Mouse (Mus musculus) heart, embryonic 12.5 days (tissue): ENCODE data around the gene Npas3. TPM values are rescaled to one million over a fixed set of nuclear protein-coding genes. Genes with fewer than 3 reads are reported as not detected.

Source experiments
- ATAC-seq: fragments of 200-750 bp; cut with Nextera tagmentation; 2 replicates; pipeline ENCODE4 v1.8.0; 2017; ENCODE audit warnings: moderate TSS enrichment, moderate library complexity; ENCODE audit not compliant: insufficient number of reproducible peaks, low FRiP score
- H3K27ac ChIP-seq: fragments of 300-500 bp; sonication (generic); 2 replicates; pipeline ENCODE4 v1.5.1; 2016; ENCODE audit warnings: mild to moderate bottlenecking, moderate library complexity; ENCODE audit not compliant: poor library complexity, severe bottlenecking
- H3K27me3 ChIP-seq: fragments of 300-500 bp; sonication (generic); replicated peaks from 2 replicates; pipeline ENCODE4 v1.6.1; 2016; ENCODE audit warnings: mild to moderate bottlenecking, moderate library complexity
- H3K36me3 ChIP-seq: fragments of 300-500 bp; sonication (generic); 2 replicates; pipeline ENCODE4 v1.6.1; 2016; ENCODE audit warnings: mild to moderate bottlenecking, moderate library complexity
- H3K4me1 ChIP-seq: fragments of 300-500 bp; sonication (generic); replicated peaks from 2 replicates; pipeline ENCODE4 v1.6.1; 2016; ENCODE audit warnings: mild to moderate bottlenecking
- H3K4me2 ChIP-seq: fragments of 300-500 bp; sonication (generic); 2 replicates; pipeline ENCODE4 v1.6.1; 2016; ENCODE audit warnings: mild to moderate bottlenecking, moderate library complexity
- H3K4me3 ChIP-seq: fragments of 300-500 bp; sonication (generic); 2 replicates; pipeline ENCODE4 v1.5.1; 2016; ENCODE audit warnings: mild to moderate bottlenecking
- H3K9ac ChIP-seq: fragments of 300-500 bp; sonication (generic); 2 replicates; pipeline ENCODE4 v1.6.1; 2016; ENCODE audit warnings: mild to moderate bottlenecking, moderate library complexity
- H3K9me3 ChIP-seq: fragments of 300-500 bp; sonication (generic); replicated peaks from 2 replicates; pipeline ENCODE4 v1.6.1; 2016; ENCODE audit warnings: mild to moderate bottlenecking, moderate library complexity
- WGBS: fragments of 180-500 bp; shearing (Covaris S2); methylation state at CpG from one replicate; pipeline ENCODE4 v1.1.7; 2016; 5-methylcytosine and 5-hydroxymethylcytosine counted together
- polyA plus RNA-seq: library from polyadenylated mRNA; unstranded; fragments of >200 nt; fragmentation: Nextera tagmentation; extraction: Ambion mirVana; gene quantifications from 2 replicates; pipeline ENCODE4 v1.2.1, GENCODE M21; 2016

The Npas3 gene
- polyA plus RNA-seq, 1 experiment from 2014 or later: 1.9 TPM

DNA sequence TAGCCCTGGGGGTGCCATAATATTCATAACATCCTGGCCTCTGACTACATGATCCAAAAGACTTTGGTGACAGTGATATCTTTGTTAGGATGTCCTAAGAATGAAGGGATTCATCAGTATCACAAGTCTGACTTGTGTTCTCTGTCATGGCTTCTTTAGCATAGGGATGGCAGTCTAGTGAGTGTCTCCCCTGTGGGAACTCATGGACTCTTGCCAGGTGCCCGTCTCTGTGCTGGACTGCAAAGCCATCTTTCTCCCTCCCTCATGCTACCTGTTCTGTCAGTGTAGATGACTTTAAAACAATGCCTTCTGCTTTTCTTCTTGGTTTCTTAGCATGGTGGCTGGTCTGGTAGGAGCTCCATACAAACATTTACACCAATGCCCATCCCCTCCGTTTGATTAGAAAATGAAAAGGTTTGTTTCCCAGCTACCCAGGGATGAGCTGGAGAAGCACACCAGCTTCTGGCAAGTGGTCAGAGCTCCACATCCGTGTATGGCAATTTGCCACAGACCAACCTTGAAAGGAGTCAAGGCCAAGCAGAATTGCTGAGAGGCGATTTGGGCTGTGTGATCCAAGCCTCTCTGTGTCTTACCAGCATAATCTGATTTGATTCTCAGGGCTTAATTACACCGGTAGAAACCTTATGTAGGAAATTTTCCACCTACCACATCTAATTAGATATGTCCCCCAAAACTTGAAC, 616.1 kb downstream of the Npas3 start:
- WGBS: 75% methylated on average over 5 of the region's 5 CpGs
- H3K9ac ChIP-seq: no peak overlapping the region
- no peaks in the 10 kb centered on the region for H3K36me3 ChIP-seq
- H3K4me3 ChIP-seq: no peak overlapping the region
- no peak overlapping the region for H3K4me2 ChIP-seq
- no peak for ATAC-seq
- no peaks in the 10 kb centered on the region for H3K9me3 ChIP-seq
- H3K4me1 ChIP-seq: no peaks in the 10 kb centered on the region; the same call in 1 of the 2 replicates
- H3K27ac ChIP-seq: no peak overlapping the region
- no peaks in the 10 kb centered on the region for H3K27me3 ChIP-seq

GRCm38 (mm10) chr12:53865691-53866090, 617.2 kb downstream of the Npas3 start:
- H3K4me3 ChIP-seq: no peak overlapping the region
- H3K9me3 ChIP-seq: no peaks in the 10 kb centered on the region
- H3K9ac ChIP-seq: no peak overlapping the region
- no peaks in the 10 kb centered on the region; the same call in 1 of the 2 replicates for H3K4me1 ChIP-seq
- WGBS: 59% methylated on average over 2 of the region's 2 CpGs
- no peak for ATAC-seq
- no peaks in the 10 kb centered on the region for H3K27me3 ChIP-seq
- H3K4me2 ChIP-seq: no peak overlapping the region
- H3K27ac ChIP-seq: no peak overlapping the region
- H3K36me3 ChIP-seq: no peaks in the 10 kb centered on the region

DNA sequence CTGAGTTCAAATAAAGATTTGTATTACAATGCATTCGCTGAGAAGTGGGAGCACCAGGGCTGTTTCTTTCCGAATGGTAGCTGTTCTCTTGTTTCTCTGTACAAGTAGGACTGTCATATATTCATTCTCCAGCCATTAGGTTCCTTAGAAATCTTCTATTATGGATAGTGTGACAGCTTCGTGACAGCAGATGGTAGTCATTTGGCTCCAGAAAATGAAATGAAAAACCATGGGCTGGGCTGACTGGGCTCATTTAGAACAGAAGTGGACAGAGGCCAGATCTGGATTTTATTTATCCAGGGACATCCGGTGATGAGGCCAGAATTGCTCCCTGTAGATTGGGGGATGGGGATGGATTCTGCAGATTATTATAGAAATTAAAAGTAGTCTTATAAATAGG, 621.5 kb downstream of the Npas3 start:
- Histone ChIP-seq H3K4me2 (no peak overlapping the region), H3K36me3 (no peaks in the 10 kb centered on the region), H3K9me3 (no peaks in the 10 kb centered on the region), H3K4me1 (no peaks in the 10 kb centered on the region), H3K4me3 (no peak overlapping the region), H3K9ac (no peak overlapping the region), H3K27me3 (no peaks in the 10 kb centered on the region), H3K27ac (no peak overlapping the region)
- WGBS: 80% methylated on average over 4 of the region's 4 CpGs
- ATAC-seq: no peak

DNA sequence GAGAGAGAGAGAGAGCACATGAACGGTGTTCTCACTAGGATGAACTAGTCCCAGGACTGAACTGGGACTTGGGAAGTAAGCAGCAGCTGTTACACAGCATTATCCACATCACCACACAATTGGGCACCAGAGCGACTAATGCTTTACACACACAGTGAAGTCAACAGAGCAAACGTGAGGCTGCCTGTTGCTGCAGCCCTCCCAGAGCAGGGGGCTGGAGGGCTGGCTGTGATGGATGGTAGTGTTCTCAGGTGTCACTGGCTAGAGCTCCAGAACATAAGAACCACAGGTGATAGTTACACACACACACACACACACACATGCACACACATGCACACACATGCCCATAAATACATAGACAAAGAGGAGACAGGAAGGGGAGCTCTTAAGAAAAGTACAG, 626.7 kb downstream of the Npas3 start:
- no peak overlapping the region for H3K4me2 ChIP-seq
- no peaks in the 10 kb centered on the region for H3K36me3 ChIP-seq
- no peaks in the 10 kb centered on the region for H3K9me3 ChIP-seq
- no peaks in the 10 kb centered on the region for H3K27me3 ChIP-seq
- no peak overlapping the region for H3K4me3 ChIP-seq
- WGBS: 62% methylated on average over 3 of the region's 3 CpGs
- no peak for ATAC-seq
- H3K4me1 ChIP-seq: no peaks in the 10 kb centered on the region
- no peak overlapping the region for H3K27ac ChIP-seq
- H3K9ac ChIP-seq: no peak overlapping the region

DNA sequence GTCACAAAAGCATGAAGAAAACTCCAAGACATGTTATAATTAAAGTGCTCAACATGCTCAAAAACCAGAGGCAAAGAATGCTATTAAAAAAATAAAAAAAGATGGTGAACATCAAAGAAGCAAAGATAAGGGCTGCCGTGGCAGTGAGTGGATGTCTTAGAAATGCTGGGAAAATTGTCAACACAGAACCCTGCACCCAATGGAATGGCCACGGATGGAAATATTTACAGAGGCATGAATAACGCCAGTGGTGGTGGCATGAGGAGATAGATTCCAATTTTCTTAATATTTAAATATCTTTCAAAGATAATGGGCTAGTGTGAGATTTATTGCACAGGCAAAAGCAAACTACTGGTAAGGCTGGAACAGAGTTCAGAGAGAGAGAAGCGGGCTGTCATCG, 628.2 kb downstream of the Npas3 start:
- no peaks in the 10 kb centered on the region for H3K4me1 ChIP-seq
- no peak overlapping the region for H3K4me3 ChIP-seq
- H3K9ac ChIP-seq: no peak overlapping the region
- no peak overlapping the region for H3K4me2 ChIP-seq
- no peaks in the 10 kb centered on the region for H3K36me3 ChIP-seq
- ATAC-seq: no peak
- H3K27ac ChIP-seq: no peak overlapping the region
- H3K27me3 ChIP-seq: no peaks in the 10 kb centered on the region
- 66% methylated on average over 5 of the region's 5 CpGs for WGBS
- no peaks in the 10 kb centered on the region for H3K9me3 ChIP-seq

GRCm38 (mm10) chr12:53881684-53882083, 633.2 kb downstream of the Npas3 start:
- Histone ChIP-seq H3K4me1 (no peaks in the 10 kb centered on the region), H3K4me2 (no peak overlapping the region), H3K27me3 (no peaks in the 10 kb centered on the region), H3K9ac (no peak overlapping the region), H3K27ac (no peak overlapping the region), H3K9me3 (no peaks in the 10 kb centered on the region), H3K4me3 (no peak overlapping the region), H3K36me3 (no peaks in the 10 kb centered on the region)
- ATAC-seq: no peak
- 83% methylated on average over 4 of the region's 4 CpGs for WGBS

DNA sequence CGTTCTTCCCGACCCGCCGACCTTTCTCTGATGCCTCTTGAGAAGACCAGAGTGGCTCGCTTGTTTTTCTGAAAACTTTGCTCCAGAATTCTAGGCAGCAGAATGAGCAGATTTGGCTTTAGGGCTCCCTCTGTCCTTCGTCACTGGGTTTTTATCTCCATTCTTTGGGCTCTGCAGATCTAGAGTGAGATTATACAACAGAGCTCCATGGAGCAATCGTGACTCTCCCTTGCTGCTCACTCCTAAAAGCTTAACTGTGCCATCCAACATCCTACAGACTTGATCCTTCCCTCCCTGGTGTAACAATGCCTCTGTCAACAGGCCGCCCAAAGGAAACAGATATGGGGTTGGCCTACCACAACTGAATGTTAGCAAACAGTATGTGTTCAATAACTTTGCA, 634.4 kb downstream of the Npas3 start:
- no peaks in the 10 kb centered on the region for H3K27me3 ChIP-seq
- ATAC-seq: no peak
- H3K9ac ChIP-seq: no peak overlapping the region
- WGBS: 70% methylated on average over 8 of the region's 8 CpGs
- H3K4me3 ChIP-seq: no peak overlapping the region
- H3K36me3 ChIP-seq: no peaks in the 10 kb centered on the region
- H3K4me2 ChIP-seq: no peak overlapping the region
- no peak overlapping the region for H3K27ac ChIP-seq
- no peaks in the 10 kb centered on the region for H3K9me3 ChIP-seq
- H3K4me1 ChIP-seq: no peaks in the 10 kb centered on the region

GRCm38 (mm10) chr12:53888624-53889023, 640.1 kb downstream of the Npas3 start:
- Histone ChIP-seq H3K9ac (no peak overlapping the region), H3K4me2 (no peak overlapping the region), H3K27ac (no peak overlapping the region), H3K36me3 (no peaks in the 10 kb centered on the region), H3K9me3 (no peaks in the 10 kb centered on the region), H3K4me1 (no peaks in the 10 kb centered on the region), H3K4me3 (no peak overlapping the region), H3K27me3 (no peaks in the 10 kb centered on the region)
- no peak for ATAC-seq
- WGBS: 59% methylated on average over 4 of the region's 4 CpGs

DNA sequence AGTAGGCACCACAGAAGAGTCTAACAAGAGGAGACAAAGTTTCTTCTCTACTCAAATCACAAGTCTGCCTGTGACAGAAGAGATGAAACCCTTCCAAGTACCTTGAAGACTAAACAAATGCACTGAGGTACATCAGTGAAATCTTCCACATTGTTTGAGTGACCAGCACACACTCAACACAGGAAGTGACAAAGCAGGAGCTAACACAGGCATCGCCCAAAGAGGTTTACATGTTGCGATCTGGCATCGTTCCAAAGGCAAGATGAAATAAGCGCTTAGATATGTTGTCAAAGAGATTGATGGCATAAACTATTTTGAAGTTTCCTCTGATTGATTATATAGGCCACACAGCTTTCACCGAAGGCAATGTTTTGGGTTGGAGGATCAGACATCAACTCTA, 647.4 kb downstream of the Npas3 start:
- Histone ChIP-seq H3K9me3 (no peaks in the 10 kb centered on the region), H3K4me1 (no peaks in the 10 kb centered on the region), H3K4me3 (no peak overlapping the region), H3K9ac (no peak overlapping the region), H3K36me3 (no peaks in the 10 kb centered on the region), H3K27ac (no peak overlapping the region), H3K4me2 (no peak overlapping the region), H3K27me3 (no peaks in the 10 kb centered on the region)
- 88% methylated on average over 5 of the region's 5 CpGs for WGBS
- ATAC-seq: no peak

DNA sequence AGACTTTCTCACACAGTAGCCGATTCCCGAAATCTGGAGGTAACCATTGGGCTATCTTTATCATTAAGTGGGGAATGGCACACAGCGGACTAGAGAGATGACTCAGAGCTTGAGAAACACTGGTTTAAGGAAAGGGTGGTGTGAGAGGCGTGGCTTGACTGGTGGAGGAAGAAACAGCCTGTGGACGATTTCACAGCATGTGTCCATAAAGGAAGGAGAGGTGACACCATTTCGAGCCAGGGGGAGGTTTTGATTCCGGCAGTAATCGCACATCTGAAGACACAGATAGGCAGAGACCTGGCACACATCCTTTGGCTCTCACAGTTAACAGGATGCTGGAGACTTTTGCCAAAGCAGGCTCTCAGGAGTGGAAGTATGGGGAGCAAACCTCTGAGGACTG, 660.3 kb downstream of the Npas3 start:
- Histone ChIP-seq H3K9ac (no peak overlapping the region), H3K4me2 (no peak overlapping the region), H3K4me1 (no peaks in the 10 kb centered on the region), H3K36me3 (no peaks in the 10 kb centered on the region), H3K27ac (no peak overlapping the region), H3K27me3 (0 out of 2 replicates have a peak, but pooled peaks cover 3% of the 10 kb centered on the region), H3K9me3 (no peaks in the 10 kb centered on the region), H3K4me3 (no peak overlapping the region)
- no peak for ATAC-seq
- WGBS: 64% methylated on average over 8 of the region's 8 CpGs

GRCm38 (mm10) chr12:53910192-53910591, 661.7 kb downstream of the Npas3 start:
- no peak for ATAC-seq
- Histone ChIP-seq H3K27me3 (0 out of 2 replicates have a peak, but pooled peaks cover 3% of the 10 kb centered on the region), H3K36me3 (no peaks in the 10 kb centered on the region), H3K27ac (no peak overlapping the region), H3K9me3 (no peaks in the 10 kb centered on the region), H3K4me3 (no peak overlapping the region), H3K4me1 (no peaks in the 10 kb centered on the region), H3K9ac (no peak overlapping the region), H3K4me2 (no peak overlapping the region)
- 79% methylated on average over 2 of the region's 2 CpGs for WGBS

- H3K36me3 ChIP-seq: no peaks in the 10 kb centered on the region
- WGBS: 87% methylated on average over 7 of the region's 7 CpGs
Observed at GRCm38 (mm10) chr12:53922153-53922552, 673.7 kb downstream of the Npas3 start.

More at GRCm38 (mm10) chr12:53922153-53922552, 673.7 kb downstream of the Npas3 start:
- Histone ChIP-seq H3K9me3 (no peaks in the 10 kb centered on the region), H3K4me1 (peaks cover 17% of the 10 kb centered on the region), H3K27ac (no peak overlapping the region), H3K9ac (no peak overlapping the region), H3K27me3 (no peaks in the 10 kb centered on the region), H3K4me2 (no peak overlapping the region), H3K4me3 (no peak overlapping the region)
- no peak for ATAC-seq
